Mouse (Mus musculus) liver, embryonic 11.5 days (tissue): Measurements from ENCODE around the gene Sept8. TPM values are rescaled to one million over a fixed set of nuclear protein-coding genes. Genes with fewer than 3 reads are reported as not detected.

Source experiments
- ATAC-seq: fragments of 200-750 bp; cut with Nextera tagmentation; replicated peaks from 2 replicates; pipeline ENCODE4 v1.8.0; 2017; ENCODE audit warnings: moderate number of reproducible peaks, mild to moderate bottlenecking, moderate TSS enrichment, moderate library complexity; ENCODE audit not compliant: low FRiP score
- DNase-seq: peaks from one replicate; pipeline ENCODE4 v3.0.0-alpha.2; 2017; ENCODE audit warnings: low spot score
- H3K27ac ChIP-seq: fragments of 300-500 bp; sonication (generic); 2 replicates; pipeline ENCODE4 v1.5.1; 2014; ENCODE audit warnings: mild to moderate bottlenecking, low read depth, low read length, control low read depth
- H3K27me3 ChIP-seq: fragments of 300-500 bp; sonication (generic); replicated peaks from 2 replicates; pipeline ENCODE4 v1.6.1; 2014; ENCODE audit warnings: low read length, mixed read lengths; ENCODE audit not compliant: control insufficient read depth, insufficient read depth
- H3K36me3 ChIP-seq: fragments of 300-500 bp; sonication (generic); 2 replicates; pipeline ENCODE4 v1.6.1; 2014; ENCODE audit warnings: mild to moderate bottlenecking, low read length, moderate library complexity, mixed read lengths; ENCODE audit not compliant: control insufficient read depth, insufficient read depth
- H3K4me1 ChIP-seq: fragments of 300-500 bp; sonication (generic); replicated peaks from 2 replicates; pipeline ENCODE4 v1.6.1; 2014; ENCODE audit warnings: low read length, mixed read lengths; ENCODE audit not compliant: control insufficient read depth, insufficient read depth
- H3K4me2 ChIP-seq: fragments of 300-500 bp; sonication (generic); 2 replicates; pipeline ENCODE4 v1.6.1; 2014; ENCODE audit warnings: mild to moderate bottlenecking, control low read depth, moderate library complexity
- H3K4me3 ChIP-seq: fragments of 300-500 bp; sonication (generic); 2 replicates; pipeline ENCODE4 v1.5.1; 2014; ENCODE audit warnings: low read depth, low read length, control low read depth
- H3K9ac ChIP-seq: fragments of 300-500 bp; sonication (generic); 2 replicates; pipeline ENCODE4 v1.6.1; 2014; ENCODE audit warnings: low read depth, low read length, control low read depth
- H3K9me3 ChIP-seq: fragments of 300-500 bp; sonication (generic); 2 replicates; pipeline ENCODE4 v1.6.1; 2016; ENCODE audit warnings: low read length, inconsistent platforms, mixed read lengths; ENCODE audit not compliant: control insufficient read depth
- WGBS: fragments of 180-500 bp; shearing (Covaris S2); extraction: QIAGEN DNeasy Blood & Tissue Kit; methylation state at CpG from one replicate; pipeline ENCODE4 v1.1.7; 2014; 5-methylcytosine and 5-hydroxymethylcytosine counted together
- polyA plus RNA-seq: library from polyadenylated mRNA; unstranded; fragments of >200 nt; fragmentation: Nextera tagmentation; extraction: Ambion mirVana; gene quantifications from 2 replicates; pipeline ENCODE4 v1.2.1, GENCODE M21; 2014

Sept8 gene
- 43.4 and 47.4 TPM in 2 replicates for polyA plus RNA-seq

- no peaks in the 10 kb centered on the region for H3K36me3 ChIP-seq
- H3K9me3 ChIP-seq: no peaks in the 10 kb centered on the region
- peak; percentile 78 for DNase-seq
- ATAC-seq: peak; percentile 58
- peak within 1 kb of the TSS; percentile 93 for H3K9ac ChIP-seq
- 3% methylated on average over 77 of the region's 79 CpGs for whole genome bisulfite sequencing
- peak within 1 kb of the TSS; percentile 96 for H3K27ac ChIP-seq
- peak within 1 kb of the TSS; percentile 76 for H3K4me3 ChIP-seq
- no peaks in the 10 kb centered on the region for H3K27me3 ChIP-seq
- H3K4me1 ChIP-seq: peaks cover 57% of the 10 kb centered on the region
- peak within 1 kb of the TSS; percentile 97 for H3K4me2 ChIP-seq
Measured at GRCm38 (mm10) chr11:53519207-53520121, at the start of gene Sept8. Sept8 (plus strand) TSS chr11:53519257.

- H3K27me3 ChIP-seq: peaks cover 82% of the 10 kb centered on the region
- WGBS: 46% methylated on average over 16 of the region's 16 CpGs
- 0 out of 2 replicates have a peak, but pooled peaks cover 2% of the 10 kb centered on the region for H3K4me1 ChIP-seq
- no peak overlapping the region for H3K9ac ChIP-seq
- ATAC-seq (no peak; the same call in 1 of the 2 replicates), DNase-seq (no peak)
- H3K9me3 ChIP-seq: no peaks in the 10 kb centered on the region
- H3K4me3 ChIP-seq: no peak overlapping the region
- H3K4me2 ChIP-seq: no peak overlapping the region; the same call in 1 of the 2 replicates
- H3K27ac ChIP-seq: no peak overlapping the region
- no peaks in the 10 kb centered on the region for H3K36me3 ChIP-seq
Measured at GRCm38 (mm10) chr11:53469294-53469967, 49.6 kb upstream of the Sept8 start.

- peak; percentile 61; the same call in 1 of the 2 replicates for ATAC-seq
- H3K4me3 ChIP-seq: no peak within 1 kb of the TSS
- H3K27me3 ChIP-seq: peaks cover 82% of the 10 kb centered on the region
- H3K36me3 ChIP-seq: no peaks in the 10 kb centered on the region
- 0 out of 2 replicates have a peak, but pooled peaks cover 2% of the 10 kb centered on the region for H3K4me1 ChIP-seq
- peak within 1 kb of the TSS; percentile 49 for H3K4me2 ChIP-seq
- no peak within 1 kb of the TSS for H3K27ac ChIP-seq
- DNase-seq: peak; percentile 86
- H3K9ac ChIP-seq: no peak within 1 kb of the TSS
- no peaks in the 10 kb centered on the region for H3K9me3 ChIP-seq
- 7% methylated on average over 29 of the region's 29 CpGs for WGBS
Measured at GRCm38 (mm10) chr11:53469968-53470695, 48.9 kb upstream of the Sept8 start, which contains the start of gene Gm9837. Gm9837 (minus strand) TSS chr11:53470479.

GRCm38 (mm10) chr11:53472709-53473108 is 46.3 kb upstream of the Sept8 start:
- Histone ChIP-seq H3K27me3 (peaks cover 76% of the 10 kb centered on the region), H3K4me2 (no peak overlapping the region), H3K27ac (no peak overlapping the region), H3K9ac (no peak overlapping the region), H3K4me3 (no peak overlapping the region), H3K4me1 (no peaks in the 10 kb centered on the region), H3K9me3 (no peaks in the 10 kb centered on the region), H3K36me3 (no peaks in the 10 kb centered on the region)
- ATAC-seq: no peak
- WGBS: 68% methylated on average over 3 of the region's 3 CpGs
- DNase-seq: no peak

GRCm38 (mm10) chr11:53475620-53476019 is 43.4 kb upstream of the Sept8 start:
- no peak overlapping the region for H3K4me3 ChIP-seq
- peaks cover 87% of the 10 kb centered on the region for H3K27me3 ChIP-seq
- no peaks in the 10 kb centered on the region for H3K36me3 ChIP-seq
- H3K9me3 ChIP-seq: no peaks in the 10 kb centered on the region
- peaks cover 20% of the 10 kb centered on the region for H3K4me1 ChIP-seq
- no peak overlapping the region for H3K27ac ChIP-seq
- ATAC-seq: no peak
- WGBS: 39% methylated on average over 8 of the region's 8 CpGs
- H3K4me2 ChIP-seq: no peak overlapping the region
- DNase-seq: no peak
- no peak overlapping the region for H3K9ac ChIP-seq

- Histone ChIP-seq H3K36me3 (no peaks in the 10 kb centered on the region), H3K9ac (no peak overlapping the region), H3K4me3 (no peak overlapping the region), H3K27ac (no peak overlapping the region), H3K4me1 (peaks cover 26% of the 10 kb centered on the region), H3K4me2 (peak overlapping the region; percentile 92), H3K9me3 (no peaks in the 10 kb centered on the region), H3K27me3 (peaks cover 69% of the 10 kb centered on the region)
- ATAC-seq (no peak), DNase-seq (no peak)
- WGBS: 36% methylated on average over 7 of the region's 7 CpGs
Measured at GRCm38 (mm10) chr11:53477833-53478232, 41.2 kb upstream of the Sept8 start.

- ATAC-seq: no peak
- peaks cover 30% of the 10 kb centered on the region for H3K4me1 ChIP-seq
- H3K27ac ChIP-seq: no peak overlapping the region
- no peaks in the 10 kb centered on the region for H3K9me3 ChIP-seq
- H3K36me3 ChIP-seq: no peaks in the 10 kb centered on the region
- peaks cover 61% of the 10 kb centered on the region for H3K27me3 ChIP-seq
- H3K4me2 ChIP-seq: peak overlapping the region; percentile 92
- peak overlapping the region; percentile 10 for H3K9ac ChIP-seq
- H3K4me3 ChIP-seq: peak overlapping the region; percentile 62
- WGBS: 6% methylated on average over 76 of the region's 79 CpGs
- DNase-seq: no peak
Measured at GRCm38 (mm10) chr11:53478383-53479170, 40.5 kb upstream of the Sept8 start.
